Mouse (Mus musculus): ENCODE measurements at regions not wholly inside any gene's neighbourhood (a gene's known extent, or its start where the extent isn't known, plus 50 kb on each side); places are given as distances from the start of the nearest gene placed in this dataset.

DNA sequence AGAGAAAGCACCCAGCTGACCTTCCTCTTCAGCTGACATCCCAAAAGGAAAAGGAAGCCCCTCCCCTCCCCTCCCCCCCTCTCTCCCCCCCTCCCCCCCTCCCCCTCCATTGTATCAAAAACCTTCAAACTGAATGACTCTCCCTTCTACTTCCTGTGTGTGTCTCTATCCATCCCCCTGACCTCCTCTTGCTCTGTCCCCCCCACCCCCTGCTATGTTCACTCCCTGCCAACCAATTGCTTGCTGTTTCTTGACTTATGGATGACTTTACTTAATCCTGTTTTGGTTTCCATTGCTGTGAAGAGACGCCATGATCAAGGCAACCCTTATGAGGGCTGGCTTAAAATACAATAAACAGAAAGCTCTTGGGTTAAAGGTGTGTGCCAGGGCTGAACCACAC lies 64.7 kb upstream of the Itga6 start:
- H3K27me3 ChIP-seq (ENCODE audit: control insufficient read depth, insufficient read depth, low read length) = no peaks in the 10 kb centered on the region
- H3K9ac ChIP-seq (replicated peaks; ENCODE audit: low read length) = no peak overlapping the region
- no peak overlapping the region for H3K4me3 ChIP-seq (ENCODE audit: low read depth, low read length)
- H3K27ac ChIP-seq (replicated peaks; ENCODE audit: low read depth, low read length) = 0 out of 2 replicates have a peak overlapping the region, but pooled peaks have one; percentile 31
- no peaks in the 10 kb centered on the region for H3K36me3 ChIP-seq (replicated peaks; ENCODE audit: control insufficient read depth, insufficient read depth, low read depth, low read length)
- H3K4me2 ChIP-seq (ENCODE audit: low read depth, low read length) = no peak overlapping the region
- WGBS = 17% methylated on average over 1 of the region's 1 CpGs
- DNase-seq (ENCODE audit: low spot score) = no peak
- H3K9me3 ChIP-seq (replicated peaks; ENCODE audit: control insufficient read depth, low read length) = no peaks in the 10 kb centered on the region
- ATAC-seq (replicated peaks; ENCODE audit: insufficient number of reproducible peaks, low FRiP score, low TSS enrichment, low read depth) = no peak
- no peaks in the 10 kb centered on the region for H3K4me1 ChIP-seq (ENCODE audit: control insufficient read depth, insufficient read depth, low read length)

DNA sequence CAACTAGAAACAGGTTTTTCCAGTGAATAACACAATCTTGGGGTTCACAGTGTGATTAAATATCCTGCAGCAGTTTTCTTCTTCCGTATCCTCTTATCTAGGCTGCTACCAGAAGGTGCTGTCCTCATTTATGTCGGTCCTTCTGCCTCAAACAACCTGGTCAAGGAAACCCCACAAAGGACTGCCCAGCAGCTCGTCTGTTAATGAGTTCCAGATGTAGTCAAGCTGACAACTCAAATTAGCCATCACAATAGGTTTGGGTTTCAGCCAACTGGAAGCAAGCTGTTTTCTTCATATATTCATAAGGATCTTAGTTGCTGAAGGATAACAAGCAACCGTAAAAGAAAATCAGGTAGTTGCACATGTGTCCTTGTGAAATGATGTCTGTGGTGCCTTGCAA lies 64.3 kb upstream of the Itga6 start:
- no peaks in the 10 kb centered on the region for H3K36me3 ChIP-seq (replicated peaks; ENCODE audit: control insufficient read depth, insufficient read depth, low read depth, low read length)
- 21% methylated on average over 4 of the region's 4 CpGs for WGBS
- H3K27ac ChIP-seq (replicated peaks; ENCODE audit: low read depth, low read length) = 0 out of 2 replicates have a peak overlapping the region, but pooled peaks have one; percentile 31
- H3K27me3 ChIP-seq (ENCODE audit: control insufficient read depth, insufficient read depth, low read length) = no peaks in the 10 kb centered on the region
- H3K4me3 ChIP-seq (ENCODE audit: low read depth, low read length) = no peak overlapping the region
- H3K9ac ChIP-seq (replicated peaks; ENCODE audit: low read length) = no peak overlapping the region
- ATAC-seq (replicated peaks; ENCODE audit: insufficient number of reproducible peaks, low FRiP score, low TSS enrichment, low read depth) = no peak
- H3K4me2 ChIP-seq (ENCODE audit: low read depth, low read length) = no peak overlapping the region
- H3K4me1 ChIP-seq (ENCODE audit: control insufficient read depth, insufficient read depth, low read length) = no peaks in the 10 kb centered on the region
- DNase-seq (ENCODE audit: low spot score) = peak; percentile 70
- no peaks in the 10 kb centered on the region for H3K9me3 ChIP-seq (replicated peaks; ENCODE audit: control insufficient read depth, low read length)

- H3K36me3 ChIP-seq (replicated peaks; ENCODE audit: control insufficient read depth, insufficient read depth, low read depth, low read length) = no peaks in the 10 kb centered on the region
- H3K4me2 ChIP-seq (ENCODE audit: low read depth, low read length) = no peak overlapping the region
- WGBS = 74% methylated on average over 4 of the region's 4 CpGs
- H3K4me3 ChIP-seq (ENCODE audit: low read depth, low read length) = no peak overlapping the region
- H3K9me3 ChIP-seq (replicated peaks; ENCODE audit: control insufficient read depth, low read length) = no peaks in the 10 kb centered on the region
- no peak overlapping the region for H3K27ac ChIP-seq (replicated peaks; ENCODE audit: low read depth, low read length)
- peak; percentile 60; the same call in 1 of the 2 replicates for ATAC-seq (replicated peaks; ENCODE audit: insufficient number of reproducible peaks, low FRiP score, low TSS enrichment, low read depth)
- H3K27me3 ChIP-seq (ENCODE audit: control insufficient read depth, insufficient read depth, low read length) = no peaks in the 10 kb centered on the region
- H3K4me1 ChIP-seq (ENCODE audit: control insufficient read depth, insufficient read depth, low read length) = no peaks in the 10 kb centered on the region
- no peak for DNase-seq (ENCODE audit: low spot score)
- no peak overlapping the region for H3K9ac ChIP-seq (replicated peaks; ENCODE audit: low read length)
Measured at GRCm38 (mm10) chr2:71683375-71683774, 62.0 kb upstream of the Itga6 start.

DNA sequence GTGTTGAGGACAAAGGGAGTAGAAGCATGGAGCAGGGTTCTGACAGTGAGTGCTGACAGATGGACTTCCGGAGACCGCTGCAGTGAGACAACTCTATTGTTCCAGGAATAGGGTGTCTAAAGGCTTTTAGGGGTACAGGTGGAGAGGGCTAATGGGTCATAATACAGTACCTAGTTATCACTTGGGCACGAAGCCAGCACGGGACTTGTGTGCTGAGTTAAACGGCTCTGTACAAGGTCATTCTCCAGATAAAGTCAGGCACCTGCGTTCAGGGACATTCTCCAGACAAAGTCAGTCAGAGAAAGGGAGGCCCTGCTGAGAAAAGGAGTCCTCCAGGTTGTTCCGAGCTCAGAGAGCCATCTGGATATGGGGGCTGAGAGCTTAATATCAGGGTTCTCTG lies 60.2 kb upstream of the Itga6 start:
- ATAC-seq (replicated peaks; ENCODE audit: insufficient number of reproducible peaks, low FRiP score, low TSS enrichment, low read depth) (no peak), DNase-seq (ENCODE audit: low spot score) (no peak)
- H3K27ac ChIP-seq (replicated peaks; ENCODE audit: low read depth, low read length) = no peak overlapping the region
- H3K27me3 ChIP-seq (ENCODE audit: control insufficient read depth, insufficient read depth, low read length) = no peaks in the 10 kb centered on the region
- no peaks in the 10 kb centered on the region for H3K4me1 ChIP-seq (ENCODE audit: control insufficient read depth, insufficient read depth, low read length)
- H3K4me2 ChIP-seq (ENCODE audit: low read depth, low read length) = no peak overlapping the region
- no peak overlapping the region for H3K9ac ChIP-seq (replicated peaks; ENCODE audit: low read length)
- H3K36me3 ChIP-seq (replicated peaks; ENCODE audit: control insufficient read depth, insufficient read depth, low read depth, low read length) = no peaks in the 10 kb centered on the region
- 89% methylated on average over 7 of the region's 7 CpGs for WGBS
- H3K9me3 ChIP-seq (replicated peaks; ENCODE audit: control insufficient read depth, low read length) = no peaks in the 10 kb centered on the region
- no peak overlapping the region for H3K4me3 ChIP-seq (ENCODE audit: low read depth, low read length)

DNA sequence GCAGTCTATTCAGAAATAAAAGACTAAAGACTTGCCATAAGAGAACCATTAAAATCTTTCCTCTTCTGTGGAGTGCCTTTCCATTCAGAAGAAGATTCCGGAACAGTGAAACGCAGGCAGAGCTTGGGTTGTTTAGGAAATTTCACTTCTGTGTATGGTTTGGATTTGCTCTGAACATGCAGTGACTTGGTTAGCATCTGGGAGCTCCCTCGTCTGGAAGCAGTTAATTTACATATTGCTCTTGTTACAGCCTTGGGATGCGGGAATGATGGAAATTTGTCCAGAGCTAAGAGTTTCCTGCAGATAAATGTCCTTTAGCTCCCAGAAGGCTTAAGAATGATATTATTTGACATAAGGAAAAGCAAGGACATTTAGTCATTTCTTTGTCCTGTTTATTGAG lies 56.4 kb upstream of the Itga6 start:
- H3K27ac ChIP-seq (replicated peaks; ENCODE audit: low read depth, low read length) = no peak overlapping the region
- no peak overlapping the region for H3K4me2 ChIP-seq (ENCODE audit: low read depth, low read length)
- DNase-seq (ENCODE audit: low spot score) (peak; percentile 79), ATAC-seq (replicated peaks; ENCODE audit: insufficient number of reproducible peaks, low FRiP score, low TSS enrichment, low read depth) (no peak)
- H3K4me3 ChIP-seq (ENCODE audit: low read depth, low read length) = no peak overlapping the region
- no peaks in the 10 kb centered on the region; the same call in 1 of the 2 replicates for H3K4me1 ChIP-seq (ENCODE audit: control insufficient read depth, insufficient read depth, low read length)
- H3K27me3 ChIP-seq (ENCODE audit: control insufficient read depth, insufficient read depth, low read length) = no peaks in the 10 kb centered on the region
- H3K9ac ChIP-seq (replicated peaks; ENCODE audit: low read length) = no peak overlapping the region
- H3K36me3 ChIP-seq (replicated peaks; ENCODE audit: control insufficient read depth, insufficient read depth, low read depth, low read length) = no peaks in the 10 kb centered on the region
- no peaks in the 10 kb centered on the region for H3K9me3 ChIP-seq (replicated peaks; ENCODE audit: control insufficient read depth, low read length)
- WGBS = 49% methylated on average over 4 of the region's 4 CpGs

- ATAC-seq (replicated peaks; ENCODE audit: insufficient number of reproducible peaks, low FRiP score, low TSS enrichment, low read depth) = no peak
- no peak for DNase-seq (ENCODE audit: low spot score)
Measured at GRCm38 (mm10) chr2:71690277-71691161, 54.9 kb upstream of the Itga6 start.

GRCm38 (mm10) chr2:71694758-71695310 lies 50.6 kb upstream of the Itga6 start:
- H3K27me3 ChIP-seq (ENCODE audit: control insufficient read depth, insufficient read depth, low read length) = no peaks in the 10 kb centered on the region
- H3K9me3 ChIP-seq (replicated peaks; ENCODE audit: control insufficient read depth, low read length) = no peaks in the 10 kb centered on the region
- ATAC-seq (replicated peaks; ENCODE audit: insufficient number of reproducible peaks, low FRiP score, low TSS enrichment, low read depth) (no peak), DNase-seq (ENCODE audit: low spot score) (no peak)
- H3K9ac ChIP-seq (replicated peaks; ENCODE audit: low read length) = no peak overlapping the region
- no peaks in the 10 kb centered on the region; the same call in 1 of the 2 replicates for H3K4me1 ChIP-seq (ENCODE audit: control insufficient read depth, insufficient read depth, low read length)
- H3K4me3 ChIP-seq (ENCODE audit: low read depth, low read length) = no peak overlapping the region
- no peak overlapping the region for H3K4me2 ChIP-seq (ENCODE audit: low read depth, low read length)
- no peaks in the 10 kb centered on the region for H3K36me3 ChIP-seq (replicated peaks; ENCODE audit: control insufficient read depth, insufficient read depth, low read depth, low read length)
- 46% methylated on average over 6 of the region's 6 CpGs for WGBS
- H3K27ac ChIP-seq (replicated peaks; ENCODE audit: low read depth, low read length) = no peak overlapping the region

More at GRCm38 (mm10) chr2:71690277-71691161, 54.9 kb upstream of the Itga6 start:
- Histone ChIP-seq H3K4me2 (ENCODE audit: low read depth, low read length) (no peak overlapping the region), H3K4me1 (ENCODE audit: control insufficient read depth, insufficient read depth, low read length) (no peaks in the 10 kb centered on the region; the same call in 1 of the 2 replicates), H3K36me3 (replicated peaks; ENCODE audit: control insufficient read depth, insufficient read depth, low read depth, low read length) (no peaks in the 10 kb centered on the region), H3K9me3 (replicated peaks; ENCODE audit: control insufficient read depth, low read length) (no peaks in the 10 kb centered on the region), H3K9ac (replicated peaks; ENCODE audit: low read length) (no peak overlapping the region), H3K4me3 (ENCODE audit: low read depth, low read length) (no peak overlapping the region), H3K27ac (replicated peaks; ENCODE audit: low read depth, low read length) (no peak overlapping the region), H3K27me3 (ENCODE audit: control insufficient read depth, insufficient read depth, low read length) (no peaks in the 10 kb centered on the region)
- 69% methylated on average over 27 of the region's 27 CpGs for WGBS
